Mouse (Mus musculus): ENCODE data around the gene Phrf1. TPM values are rescaled to one million over a fixed set of nuclear protein-coding genes. Genes with fewer than 3 reads are reported as not detected.

The Phrf1 gene
- polyA plus RNA-seq, 1 experiment = 58.7 TPM

DNA sequence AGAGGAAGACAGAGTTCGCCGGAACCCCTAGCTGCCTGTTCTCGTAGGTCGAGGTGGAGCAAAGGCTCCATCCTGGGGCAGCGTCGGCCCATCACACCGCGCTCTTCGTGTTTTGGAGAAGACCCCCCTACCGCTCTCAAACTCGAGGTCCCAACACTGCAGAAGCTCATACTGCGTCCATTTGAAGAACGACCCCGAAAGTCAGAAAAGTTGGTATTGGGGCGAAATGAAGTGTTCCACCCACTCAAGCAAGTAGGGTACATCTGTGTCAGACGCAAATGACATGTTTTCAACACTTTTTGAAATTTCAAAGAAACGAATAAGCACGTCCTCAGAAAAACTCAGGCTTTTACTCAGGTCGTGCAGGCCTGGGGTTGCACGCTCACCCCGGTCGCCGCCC is 34.2 kb upstream of the Phrf1 start:
- peak overlapping the region; percentile 28; the same call in 1 of the 2 replicates for H3K27ac ChIP-seq (ENCODE audit: insufficient read depth, low read length)

GRCm38 (mm10) chr7:141194830-141195229 is 33.8 kb upstream of the Phrf1 start:
- H3K27ac ChIP-seq (ENCODE audit: insufficient read depth, low read length) = peak overlapping the region; percentile 28; the same call in 1 of the 2 replicates
- TF ChIP-seq POLR2A (IDR thresholded peaks at IDR 0.05; ENCODE audit: low read depth, low read length) (peak; percentile 48), CTCF (IDR thresholded peaks at IDR 0.05; ENCODE audit: borderline replicate concordance, insufficient read depth, low read length) (no peak)

More for the DNA sequence above, 34.2 kb upstream of the Phrf1 start:
- H3K4me1 ChIP-seq (ENCODE audit: control insufficient read depth, insufficient read depth, low read length) = 0 out of 2 replicates have a peak, but pooled peaks cover 2% of the 10 kb centered on the region
- H3K4me3 ChIP-seq (ENCODE audit: insufficient read depth, low read length) = peak overlapping the region; percentile 77
- TF ChIP-seq POLR2A (IDR thresholded peaks at IDR 0.05; ENCODE audit: low read depth, low read length) (no peak), CTCF (IDR thresholded peaks at IDR 0.05; ENCODE audit: borderline replicate concordance, insufficient read depth, low read length) (no peak)

DNA sequence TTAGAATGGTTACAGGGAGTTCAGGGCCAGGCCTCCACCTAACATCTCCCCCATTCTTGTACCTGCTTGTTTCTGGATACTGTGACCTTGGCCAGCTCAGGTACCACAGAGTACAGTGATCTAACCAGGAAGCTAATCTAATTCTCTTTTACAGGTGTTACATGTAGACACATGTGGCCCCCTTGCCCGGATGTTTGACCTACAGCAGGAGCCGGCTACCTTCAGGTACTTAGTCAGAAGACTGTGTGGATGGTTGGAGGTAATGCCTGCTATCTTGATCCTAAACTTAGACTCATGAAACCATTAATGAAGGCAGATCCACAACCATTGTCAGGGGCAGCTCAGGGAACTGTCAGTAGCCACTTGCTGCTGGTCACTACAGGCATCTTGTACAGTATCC is 32.8 kb upstream of the Phrf1 start:
- Histone ChIP-seq H3K27ac (ENCODE audit: insufficient read depth, low read length) (no peak overlapping the region), H3K4me3 (ENCODE audit: insufficient read depth, low read length) (no peak overlapping the region), H3K4me1 (ENCODE audit: control insufficient read depth, insufficient read depth, low read length) (0 out of 2 replicates have a peak, but pooled peaks cover 2% of the 10 kb centered on the region)
- TF ChIP-seq POLR2A (IDR thresholded peaks at IDR 0.05; ENCODE audit: low read depth, low read length) = no peak
- TF ChIP-seq CTCF (IDR thresholded peaks at IDR 0.05; ENCODE audit: borderline replicate concordance, insufficient read depth, low read length) = no peak

More at GRCm38 (mm10) chr7:141194830-141195229, 33.8 kb upstream of the Phrf1 start:
- Histone ChIP-seq H3K4me1 (ENCODE audit: control insufficient read depth, insufficient read depth, low read length) (0 out of 2 replicates have a peak, but pooled peaks cover 2% of the 10 kb centered on the region), H3K4me3 (ENCODE audit: insufficient read depth, low read length) (peak overlapping the region; percentile 77)

DNA sequence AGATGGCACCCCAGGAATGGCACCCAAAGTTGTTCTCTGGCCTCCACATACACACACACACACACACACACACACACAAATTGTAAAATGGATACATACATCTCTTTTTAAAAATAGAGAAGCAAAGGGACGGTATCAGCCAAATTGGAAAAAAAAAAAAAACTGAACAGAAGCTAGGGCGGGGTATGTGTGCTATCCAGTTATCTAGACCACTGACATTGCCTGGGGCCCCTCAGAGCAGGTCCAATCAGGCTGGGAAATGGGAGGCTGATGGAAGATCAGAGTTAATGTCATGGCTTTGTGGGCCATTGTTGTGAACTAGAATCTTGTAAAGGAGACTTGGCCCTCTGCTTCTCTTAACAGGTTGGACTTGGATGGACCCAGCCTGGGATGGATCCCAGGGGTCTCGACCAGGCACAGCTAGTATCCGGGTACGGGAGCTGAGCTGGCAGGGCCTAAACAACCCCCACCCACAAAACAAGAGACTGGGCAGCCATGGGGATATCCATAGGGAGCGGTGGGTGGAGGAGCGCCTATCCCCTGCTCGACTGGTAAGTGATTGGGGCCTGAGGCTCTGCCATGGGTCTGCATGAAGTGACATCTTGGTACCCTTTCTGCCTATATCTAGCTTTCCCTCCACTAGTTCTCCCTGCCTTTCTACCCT is 31.8 kb upstream of the Phrf1 start:
- TF ChIP-seq CTCF (IDR thresholded peaks at IDR 0.05; ENCODE audit: borderline replicate concordance, insufficient read depth, low read length) (no peak), POLR2A (IDR thresholded peaks at IDR 0.05; ENCODE audit: low read depth, low read length) (no peak)
- H3K4me1 ChIP-seq (ENCODE audit: control insufficient read depth, insufficient read depth, low read length) = 0 out of 2 replicates have a peak, but pooled peaks cover 2% of the 10 kb centered on the region
- H3K4me3 ChIP-seq (ENCODE audit: insufficient read depth, low read length) = no peak overlapping the region
- H3K27ac ChIP-seq (ENCODE audit: insufficient read depth, low read length) = no peak overlapping the region

GRCm38 (mm10) chr7:141198121-141198520 is 30.5 kb upstream of the Phrf1 start:
- no peak overlapping the region for H3K4me3 ChIP-seq (ENCODE audit: insufficient read depth, low read length)
- TF ChIP-seq POLR2A (IDR thresholded peaks at IDR 0.05; ENCODE audit: low read depth, low read length) (no peak), CTCF (IDR thresholded peaks at IDR 0.05; ENCODE audit: borderline replicate concordance, insufficient read depth, low read length) (no peak)
- H3K4me1 ChIP-seq (ENCODE audit: control insufficient read depth, insufficient read depth, low read length) = 0 out of 2 replicates have a peak, but pooled peaks cover 2% of the 10 kb centered on the region
- no peak overlapping the region for H3K27ac ChIP-seq (ENCODE audit: insufficient read depth, low read length)

GRCm38 (mm10) chr7:141204546-141204945 is 24.0 kb upstream of the Phrf1 start:
- H3K4me3 ChIP-seq (ENCODE audit: insufficient read depth, low read length) = no peak overlapping the region
- H3K27ac ChIP-seq (ENCODE audit: insufficient read depth, low read length) = no peak overlapping the region
- H3K4me1 ChIP-seq (ENCODE audit: control insufficient read depth, insufficient read depth, low read length) = no peaks in the 10 kb centered on the region
- no peak for TF ChIP-seq CTCF (IDR thresholded peaks at IDR 0.05; ENCODE audit: borderline replicate concordance, insufficient read depth, low read length)
- no peak for TF ChIP-seq POLR2A (IDR thresholded peaks at IDR 0.05; ENCODE audit: low read depth, low read length)

GRCm38 (mm10) chr7:141205504-141205903 is 23.1 kb upstream of the Phrf1 start:
- Histone ChIP-seq H3K4me3 (ENCODE audit: insufficient read depth, low read length) (no peak overlapping the region), H3K27ac (ENCODE audit: insufficient read depth, low read length) (no peak overlapping the region), H3K4me1 (ENCODE audit: control insufficient read depth, insufficient read depth, low read length) (no peaks in the 10 kb centered on the region)
- TF ChIP-seq CTCF (IDR thresholded peaks at IDR 0.05; ENCODE audit: borderline replicate concordance, insufficient read depth, low read length) (no peak), POLR2A (IDR thresholded peaks at IDR 0.05; ENCODE audit: low read depth, low read length) (no peak)

DNA sequence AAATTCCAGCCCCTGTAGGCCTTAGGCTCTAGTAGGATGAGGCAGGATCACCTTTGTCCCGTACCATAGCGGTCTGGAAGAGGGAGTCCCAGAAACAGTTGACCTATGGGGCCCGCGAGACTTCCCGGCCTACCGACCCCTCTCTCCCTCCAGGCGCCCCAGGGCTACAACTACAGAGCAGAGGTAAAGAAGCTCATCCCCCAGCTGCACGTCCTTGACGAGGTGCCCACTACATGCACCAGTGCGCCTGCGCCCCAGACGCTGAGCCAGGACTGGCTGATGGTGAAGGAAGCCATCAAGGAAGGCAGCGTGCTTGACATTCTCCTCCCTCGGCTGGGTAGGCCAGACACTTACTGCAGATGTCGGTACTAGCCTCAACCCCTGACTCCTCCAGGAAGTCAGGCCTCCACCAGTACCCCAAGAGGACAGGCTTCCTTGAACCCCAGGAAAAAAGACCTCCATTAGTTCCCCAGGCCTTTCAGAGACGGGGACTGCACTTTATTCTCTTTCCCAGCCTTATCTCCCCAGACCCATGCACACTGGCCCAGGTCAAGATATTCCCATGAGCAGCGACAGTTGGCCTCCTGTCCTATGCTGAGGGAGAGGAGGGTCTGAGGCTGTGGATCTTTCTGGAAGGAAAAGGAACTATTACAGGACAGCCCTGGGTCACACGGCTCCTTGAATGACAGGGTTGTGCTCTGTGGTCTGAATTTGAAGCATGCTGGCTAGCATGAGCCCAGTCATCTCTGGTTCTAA is 22.2 kb upstream of the Phrf1 start:
- TF ChIP-seq POLR2A (IDR thresholded peaks at IDR 0.05; ENCODE audit: low read depth, low read length) (no peak), CTCF (IDR thresholded peaks at IDR 0.05; ENCODE audit: borderline replicate concordance, insufficient read depth, low read length) (no peak)
- H3K27ac ChIP-seq (ENCODE audit: insufficient read depth, low read length) = no peak overlapping the region
- H3K4me3 ChIP-seq (ENCODE audit: insufficient read depth, low read length) = no peak overlapping the region
- no peaks in the 10 kb centered on the region for H3K4me1 ChIP-seq (ENCODE audit: control insufficient read depth, insufficient read depth, low read length)

GRCm38 (mm10) chr7:141209526-141209925 is 19.1 kb upstream of the Phrf1 start:
- no peak overlapping the region for H3K27ac ChIP-seq (ENCODE audit: insufficient read depth, low read length)
- H3K4me3 ChIP-seq (ENCODE audit: insufficient read depth, low read length) = no peak overlapping the region
- H3K4me1 ChIP-seq (ENCODE audit: control insufficient read depth, insufficient read depth, low read length) = no peaks in the 10 kb centered on the region
- TF ChIP-seq CTCF (IDR thresholded peaks at IDR 0.05; ENCODE audit: borderline replicate concordance, insufficient read depth, low read length) (no peak), POLR2A (IDR thresholded peaks at IDR 0.05; ENCODE audit: low read depth, low read length) (no peak)

- no peak overlapping the region for H3K4me3 ChIP-seq (ENCODE audit: insufficient read depth, low read length)
- no peaks in the 10 kb centered on the region for H3K4me1 ChIP-seq (ENCODE audit: control insufficient read depth, insufficient read depth, low read length)
- H3K27ac ChIP-seq (ENCODE audit: insufficient read depth, low read length) = no peak overlapping the region
- TF ChIP-seq CTCF (IDR thresholded peaks at IDR 0.05; ENCODE audit: borderline replicate concordance, insufficient read depth, low read length) (no peak), POLR2A (IDR thresholded peaks at IDR 0.05; ENCODE audit: low read depth, low read length) (no peak)
Measured at GRCm38 (mm10) chr7:141210137-141210536, 18.4 kb upstream of the Phrf1 start.
